Mouse (Mus musculus) heart, postnatal 0 days (tissue): ENCODE data around the gene Hist1h2ad. TPM values are rescaled to one million over a fixed set of nuclear protein-coding genes. Genes with fewer than 3 reads are reported as not detected.
"Not testable (repeated sequence)": the region's sequence is repeated elsewhere in the genome, so short reads cannot be mapped to it uniquely, and the experiment has no call there.

Experiments
- ATAC-seq: fragments of 200-750 bp; cut with Nextera tagmentation; 2 replicates; pipeline ENCODE4 v1.8.0; 2017; ENCODE audit warnings: low read depth, moderate number of reproducible peaks, moderate library complexity; ENCODE audit not compliant: insufficient read depth
- DNase-seq: peaks from one replicate; pipeline ENCODE4 v3.0.0-alpha.2; 2016; ENCODE audit warnings: low spot score
- H3K27ac ChIP-seq: fragments of 300-500 bp; sonication (generic); 2 replicates; pipeline ENCODE4 v1.5.1; 2014; ENCODE audit warnings: low read depth, mild to moderate bottlenecking
- H3K27me3 ChIP-seq: fragments of 300-500 bp; sonication (generic); 2 replicates; pipeline ENCODE4 v1.6.1; 2014; ENCODE audit warnings: low read length, mixed read lengths; ENCODE audit not compliant: control insufficient read depth, insufficient read depth
- H3K36me3 ChIP-seq: fragments of 300-500 bp; sonication (generic); replicated peaks from 2 replicates; pipeline ENCODE4 v1.6.1; 2014; ENCODE audit warnings: low read length, mixed read lengths; ENCODE audit not compliant: control insufficient read depth, insufficient read depth
- H3K4me1 ChIP-seq: fragments of 300-500 bp; sonication (generic); 2 replicates; pipeline ENCODE4 v1.6.1; 2014; ENCODE audit warnings: antibody characterized with exemption; ENCODE audit not compliant: control insufficient read depth, insufficient read depth
- H3K4me2 ChIP-seq: fragments of 300-500 bp; sonication (generic); 2 replicates; pipeline ENCODE4 v1.6.1; 2014; ENCODE audit warnings: low read depth, mild to moderate bottlenecking, low read length, moderate library complexity
- H3K4me3 ChIP-seq: fragments of 300-500 bp; sonication (generic); 2 replicates; pipeline ENCODE4 v1.5.1; 2014; ENCODE audit warnings: low read depth, low read length
- H3K9ac ChIP-seq: fragments of 300-500 bp; sonication (generic); replicated peaks from 2 replicates; pipeline ENCODE4 v1.6.1; 2014; ENCODE audit warnings: low read depth, low read length, mixed read lengths
- H3K9me3 ChIP-seq: fragments of 300-500 bp; sonication (generic); replicated peaks from 2 replicates; pipeline ENCODE4 v1.6.1; 2016; ENCODE audit warnings: low read length; ENCODE audit not compliant: control insufficient read depth
- CTCF ChIP-seq: IDR thresholded peaks from 2 replicates; pipeline ENCODE4 v1.5.1; 2016; ENCODE audit warnings: antibody characterized with exemption, control low read depth, low read depth
- EP300 ChIP-seq: IDR thresholded peaks from 2 replicates; pipeline ENCODE4 v1.6.1; 2016; ENCODE audit warnings: antibody characterized with exemption, low read depth
- WGBS: fragments of 180-500 bp; shearing (Covaris S2); extraction: QIAGEN DNeasy Blood & Tissue Kit; methylation state at CpG from one replicate; pipeline ENCODE4 v1.1.7; 2014; 5-methylcytosine and 5-hydroxymethylcytosine counted together
- polyA plus RNA-seq: library from polyadenylated mRNA; unstranded; fragments of >200 nt; fragmentation: Nextera tagmentation; extraction: Ambion mirVana; gene quantifications from 2 replicates; pipeline ENCODE4 v1.2.1, GENCODE M21; 2015
- total RNA-seq: library from RNA; depleted of rRNA; stranded (reverse); fragments of >200 nt; gene quantifications from 2 replicates; pipeline ENCODE4 v1.2.3, GENCODE M21; 2014; ENCODE audit warnings: low replicate concordance

Hist1h2ad gene
- total and polyA plus RNA-seq, 2 experiments from 2014 or later, result 0.27 to 568 TPM

GRCm38 (mm10) chr13:23611638-23612037 lies 37.5 kb downstream of the Hist1h2ad start:
- ATAC-seq, result no peak

GRCm38 (mm10) chr13:23620056-23620732 lies 46.0 kb downstream of the Hist1h2ad start:
- H3K9ac ChIP-seq, result peak overlapping the region; percentile 86; the same call in 1 of the 2 replicates
- no peaks in the 10 kb centered on the region for H3K9me3 ChIP-seq
- H3K36me3 ChIP-seq, result no peaks in the 10 kb centered on the region
- H3K4me1 ChIP-seq, result peaks cover 7% of the 10 kb centered on the region; the same call in 1 of the 2 replicates
- peak overlapping the region; percentile 59 for H3K4me3 ChIP-seq
- no peaks in the 10 kb centered on the region for H3K27me3 ChIP-seq
- peak overlapping the region; percentile 93 for H3K27ac ChIP-seq
- TF ChIP-seq CTCF (no peak), EP300 (no peak)
- H3K4me2 ChIP-seq, result peak overlapping the region; percentile 87
- WGBS, result 53% methylated on average over 12 of the region's 12 CpGs
- ATAC-seq (no peak), DNase-seq (no peak)

More at GRCm38 (mm10) chr13:23611638-23612037, 37.5 kb downstream of the Hist1h2ad start:
- Histone ChIP-seq H3K36me3 (no peaks in the 10 kb centered on the region), H3K4me3 (no peak overlapping the region), H3K9me3 (no peaks in the 10 kb centered on the region), H3K9ac (no peak overlapping the region), H3K4me1 (no peaks in the 10 kb centered on the region), H3K4me2 (no peak overlapping the region), H3K27ac (no peak overlapping the region), H3K27me3 (no peaks in the 10 kb centered on the region)
- DNase-seq, result no peak
- no peak for TF ChIP-seq CTCF
- WGBS, result 78% methylated on average over 3 of the region's 3 CpGs

- Histone ChIP-seq H3K36me3 (no peaks in the 10 kb centered on the region), H3K4me1 (peaks cover 7% of the 10 kb centered on the region; the same call in 1 of the 2 replicates), H3K9ac (peak within 1 kb of the TSS; percentile 86), H3K27me3 (no peaks in the 10 kb centered on the region), H3K9me3 (no peaks in the 10 kb centered on the region), H3K27ac (peak within 1 kb of the TSS; percentile 93), H3K4me2 (peak within 1 kb of the TSS; percentile 87), H3K4me3 (peak within 1 kb of the TSS; percentile 59)
- WGBS, result under 1% methylated on average over 27 of the region's 27 CpGs
- TF ChIP-seq EP300 (no peak), CTCF (no peak)
- ATAC-seq (peak; percentile 74), DNase-seq (peak; percentile 95)
Measured at GRCm38 (mm10) chr13:23620733-23621531, 46.8 kb downstream of the Hist1h2ad start, which contains the start of gene Hist1h2be. Gene Hist1h2be (minus strand): TSS chr13:23621124.

GRCm38 (mm10) chr13:23621532-23622174 lies 47.5 kb downstream of the Hist1h2ad start:
- H3K36me3 ChIP-seq, result no peaks in the 10 kb centered on the region
- peak overlapping the region; percentile 59 for H3K4me3 ChIP-seq
- H3K27ac ChIP-seq, result peak overlapping the region; percentile 93
- TF ChIP-seq CTCF, result no peak
- TF ChIP-seq EP300, result peak; percentile 47; the same call in 1 of the 2 replicates
- no peaks in the 10 kb centered on the region for H3K9me3 ChIP-seq
- peak overlapping the region; percentile 87 for H3K4me2 ChIP-seq
- DNase-seq (peak; percentile 90), ATAC-seq (peak; percentile 81)
- H3K9ac ChIP-seq, result peak overlapping the region; percentile 86
- under 1% methylated on average over 18 of the region's 18 CpGs for WGBS
- peaks cover 7% of the 10 kb centered on the region; the same call in 1 of the 2 replicates for H3K4me1 ChIP-seq
- H3K27me3 ChIP-seq, result no peaks in the 10 kb centered on the region

- not testable (repeated sequence) for H3K27me3 ChIP-seq, H3K9me3 ChIP-seq, H3K36me3 ChIP-seq, H3K4me1 ChIP-seq
- peak; percentile 89 for ATAC-seq
- Histone ChIP-seq H3K27ac (peak within 1 kb of the TSS; percentile 93), H3K4me3 (peak within 1 kb of the TSS; percentile 59), H3K9ac (peak within 1 kb of the TSS; percentile 86), H3K4me2 (peak within 1 kb of the TSS; percentile 87)
- peak; percentile 90 for TF ChIP-seq EP300
- under 1% methylated on average over 52 of the region's 53 CpGs for WGBS
- DNase-seq, result peak; percentile 95
Measured at GRCm38 (mm10) chr13:23622175-23622671, 48.0 kb downstream of the Hist1h2ad start, which contains the start of gene Hist1h1e. Gene Hist1h1e (minus strand): TSS chr13:23622558.
